Mouse (Mus musculus) c-Kit-positive CD71-positive TER-119-positive erythroid progenitor cells, embryonic 14.5 days (primary cell): ENCODE measurements around the gene Efs.

Experiments
- DNase-seq: peaks from one replicate; pipeline ENCODE4 v3.0.0-alpha.2; 2013; ENCODE audit warnings: low spot score

Efs gene

DNA sequence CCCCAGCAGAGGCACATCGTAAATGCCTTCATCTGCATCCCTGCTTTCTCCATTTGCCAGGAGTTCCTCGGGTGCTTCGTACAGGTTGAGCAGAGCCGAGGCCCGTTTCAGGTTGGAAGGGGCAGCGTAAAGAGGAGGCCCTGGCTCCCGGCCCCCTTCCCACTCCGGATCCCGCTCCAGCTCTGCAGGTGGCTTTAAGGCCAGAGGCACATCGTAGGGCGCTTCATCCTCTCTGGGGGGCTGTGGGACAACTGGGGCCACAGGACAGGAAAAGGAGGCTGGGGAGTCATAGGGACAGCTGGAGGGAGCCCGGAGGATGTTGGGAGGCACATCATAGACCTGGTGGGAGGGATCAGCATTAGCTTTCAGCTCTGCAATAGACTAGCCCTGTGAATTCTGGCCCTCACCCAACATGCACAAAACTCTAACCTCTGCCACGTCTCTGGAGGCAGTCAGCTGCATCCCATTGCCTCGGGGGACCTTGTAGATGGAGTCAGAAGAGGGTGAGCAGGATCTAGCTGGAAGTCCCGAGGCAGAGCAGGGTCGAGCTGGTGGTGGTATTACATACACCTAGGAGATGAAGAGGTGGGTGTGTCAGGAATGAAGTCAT is 5.7 kb downstream of the Efs start:
- no peak for DNase-seq

DNA sequence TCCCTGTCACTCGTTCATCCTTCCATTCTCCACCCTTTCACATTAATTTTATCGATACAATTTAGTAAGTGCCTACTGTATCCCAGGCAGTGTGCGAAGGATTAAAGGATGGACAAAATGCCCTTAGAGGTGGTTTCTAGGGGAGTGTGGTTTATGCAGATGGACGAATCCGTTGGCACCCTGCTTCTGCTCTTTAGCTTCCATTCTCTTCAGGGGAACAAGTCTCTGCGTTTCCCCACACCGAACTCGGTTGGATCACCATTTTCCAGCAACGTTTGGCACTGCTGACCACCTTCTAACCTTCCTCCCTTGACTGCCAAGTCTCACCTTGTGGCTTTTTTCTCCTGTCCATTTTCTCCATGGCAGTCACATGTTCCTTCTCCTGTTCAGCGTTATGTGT is 12.6 kb downstream of the Efs start:
- no peak for DNase-seq

DNA sequence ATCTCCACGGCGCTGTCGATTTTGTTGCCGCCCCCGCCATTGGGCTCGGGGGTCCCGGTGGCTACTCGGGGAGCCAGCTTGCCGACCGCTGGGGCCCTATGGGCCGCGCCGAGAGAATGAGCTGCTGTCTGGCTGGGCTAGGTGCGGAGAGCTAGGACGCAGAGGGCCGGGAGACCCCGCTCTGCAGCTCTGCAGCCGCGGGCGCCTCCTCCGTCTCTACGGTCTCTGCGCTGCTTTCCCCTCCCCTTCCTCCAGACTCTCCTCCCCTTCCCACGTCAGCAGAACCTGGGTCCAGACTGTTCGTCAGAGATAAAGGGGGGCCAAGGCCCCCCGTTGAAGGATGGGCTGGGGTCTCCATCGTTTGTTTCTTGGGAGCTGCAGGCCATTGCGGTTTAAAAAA is 13.0 kb downstream of the Efs start, which contains the start of gene Slc22a17:
Slc22a17 (minus strand) TSS at position 247 of the 400 bp plus-strand sequence.
- DNase-seq = no peak

DNA sequence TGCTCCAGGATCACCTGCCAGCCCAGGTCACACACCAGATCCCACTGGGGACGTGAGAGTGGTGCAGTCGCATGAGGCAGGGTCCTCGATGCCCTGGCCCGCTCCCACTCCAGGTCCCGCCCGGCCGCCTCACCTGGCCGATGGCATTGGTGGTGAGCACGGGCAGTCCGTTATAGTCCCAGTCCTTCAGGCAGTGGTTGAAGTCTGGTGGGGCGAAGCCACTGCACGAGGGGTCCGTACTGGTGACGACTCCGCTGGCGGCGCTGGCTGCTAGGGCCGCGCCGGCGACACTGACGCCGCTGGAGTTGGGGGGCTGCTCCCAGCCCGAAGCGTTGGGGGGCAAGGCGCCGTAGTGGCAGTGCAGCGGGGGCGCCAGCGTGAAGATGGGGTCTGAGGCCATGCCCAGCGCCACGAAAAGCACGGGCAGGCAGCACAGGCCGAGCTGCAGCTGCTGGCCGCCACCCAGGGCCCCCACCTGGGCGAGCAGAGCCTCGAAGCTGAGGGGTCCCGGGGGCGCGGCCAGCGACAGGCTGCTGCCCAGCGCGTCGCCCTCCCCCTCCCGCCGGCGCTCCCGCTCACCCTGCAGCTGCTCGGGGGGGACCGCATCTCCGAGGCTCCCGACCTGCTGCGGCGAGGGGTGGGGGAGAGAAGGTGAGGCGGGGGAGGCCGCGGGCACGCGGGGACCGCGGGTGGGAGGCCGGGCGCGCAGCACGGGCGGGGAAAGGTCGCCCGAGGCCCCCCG is 13.6 kb downstream of the Efs start:
- no peak for DNase-seq

DNA sequence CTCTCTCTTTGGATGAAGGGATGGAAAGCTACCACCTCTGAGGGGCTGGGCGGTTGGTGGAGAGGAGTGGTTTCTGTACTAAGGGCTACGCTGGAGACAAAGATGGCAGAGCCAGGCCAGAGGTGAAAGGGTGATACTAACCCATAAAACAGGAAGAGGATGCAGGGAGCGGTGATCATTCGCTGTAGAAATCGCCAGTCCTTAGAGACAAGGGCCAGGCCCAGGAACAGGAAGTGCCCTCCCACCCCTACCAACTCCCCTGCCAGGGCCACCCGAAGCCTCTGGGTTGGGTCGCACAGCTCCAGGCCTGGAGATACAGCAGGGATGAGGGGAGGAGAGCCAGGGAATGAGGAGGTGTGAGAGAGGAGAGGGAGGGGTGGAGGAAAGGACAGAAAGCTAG is 17.2 kb downstream of the Efs start:
- no peak for DNase-seq

DNA sequence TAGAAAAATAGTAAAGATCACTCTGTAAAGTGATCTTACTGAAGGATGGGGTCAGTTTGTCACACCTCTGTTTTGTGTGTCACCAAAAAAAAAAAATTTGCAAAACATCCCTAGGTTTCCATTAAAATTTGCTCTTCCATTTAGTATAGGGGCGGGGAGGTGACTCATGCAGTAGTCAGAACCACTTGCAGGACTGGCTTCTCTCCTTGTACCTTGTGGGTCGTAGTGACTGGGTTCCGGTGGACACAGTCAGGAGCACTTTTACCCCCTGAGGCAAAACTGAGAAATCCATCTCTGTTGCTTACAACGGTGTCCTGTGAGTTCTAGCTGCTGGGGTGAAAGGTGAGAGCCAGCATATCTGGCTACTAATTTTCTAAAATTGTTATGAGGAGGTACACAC is 22.3 kb downstream of the Efs start:
- no peak for DNase-seq

DNA sequence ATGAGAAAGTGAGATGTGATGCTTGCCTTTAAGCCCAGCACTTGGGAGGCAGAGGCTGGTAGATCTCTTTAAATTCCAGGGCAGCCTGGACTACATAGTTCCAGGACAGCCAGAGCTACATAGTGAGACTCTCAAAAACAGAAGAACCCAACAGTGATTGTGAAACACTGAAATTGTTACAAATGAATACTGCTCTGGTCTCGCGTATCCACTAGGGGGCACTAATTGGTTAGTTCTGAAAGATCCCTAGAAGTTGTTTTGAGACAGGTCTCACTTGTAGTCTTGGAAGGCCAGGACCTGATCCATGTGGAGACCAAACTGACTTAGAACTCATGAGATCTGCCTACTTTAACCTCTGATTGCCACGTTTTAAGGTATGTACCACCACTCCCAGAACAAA is 25.5 kb downstream of the Efs start:
- DNase-seq = peak; percentile 55

DNA sequence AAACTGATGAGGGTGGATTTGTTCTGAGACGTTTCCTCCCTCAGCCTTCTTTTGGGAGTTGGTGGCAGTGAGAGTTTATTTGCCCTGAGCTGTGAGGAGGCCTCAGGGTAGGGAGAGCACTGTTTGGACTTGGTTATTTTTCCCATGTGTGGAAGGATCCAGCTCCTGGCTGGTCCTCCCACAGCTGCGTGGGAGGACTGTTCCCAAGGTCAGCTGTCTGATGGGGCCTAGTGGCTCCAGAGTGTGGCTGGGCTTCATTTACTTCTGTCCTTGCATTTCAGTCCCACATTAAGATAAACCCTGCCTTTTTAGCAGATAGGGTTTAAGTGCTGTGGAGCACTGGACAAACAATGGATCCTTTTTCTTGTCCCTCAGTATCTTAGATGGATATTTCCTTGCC is 28.5 kb downstream of the Efs start:
- no peak for DNase-seq

DNA sequence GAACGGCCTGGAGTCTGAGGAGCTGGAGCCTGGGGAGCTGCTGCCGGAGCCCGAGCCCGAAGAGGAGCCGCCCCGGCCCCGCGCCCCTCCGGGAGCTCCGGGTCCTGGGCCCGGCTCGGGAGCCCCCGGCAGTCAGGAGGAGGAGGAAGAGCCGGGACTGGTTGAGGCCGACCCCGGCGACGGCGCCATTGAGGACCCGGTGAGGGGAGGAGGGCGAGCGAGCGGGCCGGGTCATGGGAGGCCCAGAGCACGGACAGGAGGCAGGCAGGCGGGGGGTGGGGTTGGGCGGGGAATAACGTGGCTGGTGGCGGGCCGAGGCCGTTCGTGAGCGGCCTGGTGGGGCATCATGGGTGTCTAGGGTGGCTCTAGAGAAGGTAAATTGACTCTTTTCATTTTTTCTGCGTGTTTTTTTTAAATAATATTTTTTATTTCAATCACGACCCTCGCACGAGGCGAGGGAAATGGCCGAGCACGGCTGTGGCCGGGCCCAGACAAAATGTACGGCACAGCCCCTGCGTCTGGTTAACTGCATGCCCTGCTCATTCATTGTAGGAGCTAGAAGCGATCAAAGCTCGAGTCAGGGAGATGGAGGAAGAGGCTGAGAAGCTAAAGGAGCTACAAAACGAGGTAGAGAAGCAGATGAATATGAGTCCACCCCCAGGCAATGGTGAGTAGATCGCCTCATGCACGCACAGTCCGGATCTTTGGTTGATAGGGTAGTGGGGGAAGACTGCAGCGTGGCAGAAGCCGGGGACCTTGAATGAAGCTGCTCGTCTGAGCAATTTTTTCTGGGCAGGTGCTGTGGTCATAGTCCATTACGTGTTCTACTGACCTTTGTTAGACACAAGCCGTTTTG is 31.4 kb downstream of the Efs start:
- DNase-seq = peak; percentile 46

DNA sequence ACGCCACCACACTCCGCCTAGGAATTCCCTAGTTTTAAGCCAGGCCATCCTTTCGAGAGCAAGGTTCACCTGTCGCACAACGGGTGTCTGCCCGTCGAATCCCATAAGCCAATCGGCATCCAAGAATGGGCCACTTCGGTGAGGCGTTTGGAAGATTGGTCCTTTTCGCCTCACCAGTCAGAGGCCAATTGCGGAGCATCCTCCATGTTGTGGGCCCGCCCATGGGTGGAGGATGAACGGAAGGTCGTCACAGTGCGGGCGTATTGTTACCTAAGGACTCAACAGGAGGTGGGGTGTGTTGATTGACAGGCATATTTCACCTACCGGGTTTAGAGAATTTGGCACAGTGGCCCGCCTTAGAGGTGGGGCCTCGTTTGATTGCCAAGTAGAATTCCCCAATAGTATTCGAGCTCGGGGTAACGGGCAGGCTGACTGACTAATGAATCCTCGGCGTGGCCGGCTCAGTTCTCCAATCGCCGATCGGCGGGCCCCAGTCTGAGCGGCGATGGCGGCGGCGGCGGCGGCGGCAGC is 32.2 kb downstream of the Efs start:
- DNase-seq = peak; percentile 100

DNA sequence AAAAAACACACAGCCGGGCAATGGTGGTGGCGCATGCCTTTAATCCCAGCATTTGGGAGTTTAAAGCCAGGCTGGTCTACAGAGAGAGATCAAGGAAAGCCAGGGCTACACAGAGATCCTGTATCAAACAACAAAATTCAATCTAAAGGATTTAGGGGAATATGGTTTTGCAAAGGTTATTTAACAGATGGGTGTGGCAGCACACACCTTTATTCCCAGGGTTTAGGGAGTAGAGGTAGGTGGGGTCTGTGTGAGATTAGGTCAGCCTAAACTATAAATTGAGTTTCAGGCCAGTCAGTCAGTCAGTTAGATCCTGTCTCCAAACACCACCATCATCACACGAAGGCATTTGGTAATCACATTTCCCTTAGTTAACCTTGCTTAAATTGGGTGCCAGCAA is 33.7 kb downstream of the Efs start, which contains the start of gene Pabpn1:
Pabpn1 (plus strand) TSS at position 301 of the 400 bp plus-strand sequence.
- DNase-seq = no peak

DNA sequence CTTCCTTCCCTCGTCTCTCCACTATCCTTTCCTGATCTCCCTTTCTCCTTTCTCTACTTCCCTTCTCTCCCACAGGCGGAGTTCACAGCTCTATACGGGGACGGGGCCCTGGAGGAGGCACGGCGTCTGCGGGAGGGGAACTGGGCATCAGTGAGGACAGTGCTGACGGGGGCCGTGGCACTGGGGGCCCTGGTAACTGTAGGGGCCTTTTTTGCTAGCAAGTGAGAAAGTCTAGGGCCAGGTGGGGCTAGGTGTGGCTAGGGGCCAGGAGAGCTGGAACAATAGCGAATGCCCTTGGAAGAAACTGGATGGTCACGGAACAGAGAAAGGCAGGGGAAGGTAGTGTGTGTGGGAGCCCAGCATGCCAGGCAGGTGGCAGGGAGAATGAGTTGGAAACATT is 40.6 kb downstream of the Efs start:
- no peak for DNase-seq

DNA sequence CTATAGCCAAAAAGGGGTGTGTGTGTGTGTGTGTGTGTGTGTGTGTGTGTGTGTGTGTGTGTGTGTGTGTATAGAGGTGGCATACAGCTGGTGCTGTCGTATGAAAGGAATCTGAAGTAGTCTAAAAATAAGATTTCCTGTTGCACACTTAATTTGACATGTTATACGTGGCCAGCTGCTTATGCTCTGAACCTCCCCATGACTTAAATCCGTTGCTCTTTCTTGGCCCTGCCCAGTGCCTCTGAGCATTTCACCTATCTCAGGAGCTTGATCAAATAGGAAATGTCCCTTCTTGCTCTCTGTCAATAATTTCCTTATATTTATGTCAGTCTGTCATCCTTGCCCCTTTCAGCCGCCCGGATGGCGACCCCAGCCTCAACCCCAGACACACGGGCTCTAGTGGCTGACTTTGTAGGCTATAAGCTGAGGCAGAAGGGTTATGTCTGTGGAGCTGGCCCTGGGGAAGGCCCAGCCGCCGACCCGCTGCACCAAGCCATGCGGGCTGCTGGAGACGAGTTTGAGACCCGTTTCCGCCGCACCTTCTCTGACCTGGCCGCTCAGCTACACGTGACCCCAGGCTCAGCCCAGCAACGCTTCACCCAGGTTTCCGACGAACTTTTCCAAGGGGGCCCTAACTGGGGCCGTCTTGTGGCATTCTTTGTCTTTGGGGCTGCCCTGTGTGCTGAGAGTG is 41.8 kb downstream of the Efs start:
- DNase-seq = no peak

DNA sequence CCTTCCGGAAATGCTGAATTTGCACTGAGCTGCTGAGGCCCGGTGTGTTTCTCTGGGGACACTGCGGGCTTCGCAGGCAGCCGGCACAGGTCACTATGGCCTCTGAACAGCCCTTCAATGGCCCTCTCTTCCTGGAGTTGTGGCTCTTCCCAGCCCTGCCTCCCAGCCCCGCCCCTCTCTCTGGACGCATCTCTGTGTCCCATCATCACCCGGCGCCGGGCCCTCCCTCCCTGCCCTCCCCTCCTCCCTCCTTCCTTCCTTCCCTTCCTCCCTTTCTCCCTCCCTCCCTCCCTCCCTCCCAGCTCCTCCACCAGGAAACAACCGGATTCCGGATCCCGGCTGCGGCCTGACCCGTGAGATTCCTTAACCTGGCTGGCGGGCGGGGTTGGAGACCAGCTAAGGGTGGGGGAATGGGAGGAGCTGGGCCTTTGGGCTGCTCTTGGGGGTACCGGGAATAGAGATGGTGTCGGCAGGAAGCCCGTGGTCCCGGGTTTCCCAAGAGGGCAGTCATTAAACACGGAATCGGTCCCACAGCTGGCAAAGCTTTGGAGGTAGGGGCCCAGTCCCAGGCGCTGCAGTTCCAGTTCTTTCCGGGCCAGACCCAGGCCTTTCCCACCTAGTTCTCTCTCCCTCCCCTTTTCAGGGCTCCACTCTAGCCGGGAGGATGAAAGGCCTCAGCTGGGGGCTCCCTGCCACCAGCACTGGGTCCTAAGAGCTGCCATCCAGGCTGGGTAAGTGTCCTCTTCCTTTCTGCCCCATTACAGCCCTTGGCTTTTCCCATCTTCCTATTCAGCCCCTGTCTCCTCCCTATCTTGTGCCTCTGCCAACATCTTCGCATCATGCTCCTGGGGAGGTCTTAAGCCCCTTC is 42.5 kb downstream of the Efs start, which contains the start of the genes Bcl2l2 and Gm20521:
Bcl2l2 (plus strand) TSS at position 224 of the 868 bp plus-strand sequence.
Gm20521 (plus strand) TSS at position 288 of the 868 bp plus-strand sequence.
- DNase-seq = peak; percentile 60

DNA sequence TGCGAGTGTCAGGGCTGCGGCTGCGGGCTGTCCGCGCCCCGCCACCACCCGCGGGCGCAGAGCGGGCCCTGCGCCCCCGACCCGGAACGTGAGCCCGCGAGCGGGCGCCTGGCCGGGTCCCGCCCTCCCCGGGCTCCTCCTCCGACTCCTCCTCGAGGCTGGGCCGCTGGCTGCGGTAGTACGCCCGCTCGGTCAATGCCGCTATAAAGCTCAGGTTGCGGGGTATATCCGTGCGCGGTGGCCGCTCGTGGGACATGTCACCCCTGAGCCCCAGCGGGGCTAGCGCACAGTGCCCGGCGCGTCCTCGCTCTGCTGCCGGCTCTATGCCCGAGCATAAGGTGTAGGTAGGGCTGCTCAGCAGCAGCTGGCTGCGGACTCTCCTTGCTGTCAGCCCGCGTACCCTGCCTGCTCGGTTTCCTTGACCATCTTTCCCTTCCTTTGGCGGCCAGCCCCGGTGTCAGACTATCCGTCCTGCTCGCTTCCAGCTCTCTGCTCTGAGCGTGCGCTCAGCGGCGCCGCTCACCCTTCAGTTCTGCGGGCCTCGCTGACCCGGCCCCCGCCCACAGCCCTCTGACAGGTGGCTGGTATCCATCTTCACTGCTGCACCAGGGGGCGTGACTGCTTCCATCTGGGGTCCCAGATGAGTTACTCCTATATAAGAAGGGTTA is 48.7 kb downstream of the Efs start, which contains the start of gene Ppp1r3e:
Ppp1r3e (minus strand) TSS at position 503 of the 668 bp plus-strand sequence.
- DNase-seq = peak; percentile 34

DNA sequence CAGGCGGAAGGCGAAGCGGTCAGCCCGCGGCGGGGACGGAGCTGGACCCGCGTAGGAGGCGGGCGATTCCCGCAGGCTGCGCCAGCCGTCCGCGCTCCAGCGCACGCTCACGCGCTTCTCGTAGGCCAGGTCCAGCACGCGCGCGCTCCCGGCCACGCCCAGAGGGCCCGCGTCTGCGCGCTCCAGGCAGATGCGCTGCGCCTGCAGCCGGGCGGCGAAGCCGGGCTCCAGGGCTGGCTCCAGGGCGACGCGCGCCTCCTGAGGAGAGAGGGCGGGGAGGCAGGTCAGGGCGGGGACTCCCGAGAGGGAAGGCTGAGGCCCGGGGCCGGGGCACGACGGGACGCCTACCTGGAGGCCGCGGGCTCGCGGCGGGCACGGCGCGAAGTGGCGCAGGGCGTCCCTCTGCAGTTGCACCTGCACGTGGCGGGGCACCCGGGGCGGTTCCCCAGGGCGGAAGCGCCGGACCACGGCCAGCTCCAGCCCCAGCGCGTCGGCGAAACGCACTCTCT is 49.3 kb downstream of the Efs start:
- DNase-seq = peak; percentile 78

DNA sequence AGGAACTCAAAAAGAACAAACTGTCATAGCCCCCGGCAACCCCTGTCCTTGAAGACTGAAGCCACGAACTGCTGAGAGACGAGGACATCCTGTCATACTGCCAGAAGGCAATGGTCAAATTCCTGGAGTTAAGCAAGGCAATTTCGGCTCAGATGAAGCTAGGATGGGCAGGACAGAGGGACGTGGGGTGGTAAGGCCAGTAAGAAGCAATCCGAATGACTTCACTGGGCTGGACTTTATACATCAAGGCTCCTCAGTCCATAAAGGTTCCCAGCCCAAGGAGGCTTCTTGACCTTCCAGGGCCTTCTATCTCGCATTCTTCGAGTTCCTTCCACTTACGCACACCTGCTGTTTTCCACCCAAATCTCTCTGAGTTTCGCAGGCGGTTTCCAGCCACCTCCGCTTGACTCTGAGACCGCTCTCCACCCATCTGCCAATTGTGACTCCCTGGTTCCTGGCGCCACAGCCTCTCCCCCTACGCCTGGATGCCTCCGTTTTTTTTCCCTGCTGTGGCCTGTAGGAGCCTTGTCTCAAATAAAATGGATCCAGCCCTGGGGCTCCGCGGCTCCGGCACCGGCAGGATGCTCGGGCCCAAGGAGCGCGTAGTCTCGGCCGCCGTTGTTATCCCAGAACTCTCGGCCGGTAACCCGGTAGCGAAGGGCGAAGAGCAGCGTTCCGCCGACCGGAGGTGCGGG is 49.9 kb downstream of the Efs start:
- DNase-seq = no peak

DNA sequence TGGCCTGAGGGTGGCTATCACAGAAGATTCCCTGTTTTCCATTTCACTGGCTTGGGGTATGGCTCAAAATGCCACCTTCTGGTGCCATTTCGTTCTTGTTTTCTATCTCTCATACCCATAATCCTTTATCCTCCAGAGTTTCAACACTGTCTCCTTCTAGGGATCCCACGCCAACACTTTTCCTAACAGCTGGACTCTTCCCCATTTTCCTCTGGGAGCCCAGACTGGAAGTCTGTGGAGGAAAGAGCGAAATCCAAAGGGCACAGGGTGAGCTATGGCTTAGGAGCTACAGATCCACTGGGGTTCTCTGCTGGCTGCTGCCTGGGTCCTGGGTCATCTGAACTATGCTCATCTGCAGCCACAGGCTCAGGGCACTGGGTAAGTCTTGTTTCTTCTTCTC is 51.8 kb downstream of the Efs start:
- no peak for DNase-seq

DNA sequence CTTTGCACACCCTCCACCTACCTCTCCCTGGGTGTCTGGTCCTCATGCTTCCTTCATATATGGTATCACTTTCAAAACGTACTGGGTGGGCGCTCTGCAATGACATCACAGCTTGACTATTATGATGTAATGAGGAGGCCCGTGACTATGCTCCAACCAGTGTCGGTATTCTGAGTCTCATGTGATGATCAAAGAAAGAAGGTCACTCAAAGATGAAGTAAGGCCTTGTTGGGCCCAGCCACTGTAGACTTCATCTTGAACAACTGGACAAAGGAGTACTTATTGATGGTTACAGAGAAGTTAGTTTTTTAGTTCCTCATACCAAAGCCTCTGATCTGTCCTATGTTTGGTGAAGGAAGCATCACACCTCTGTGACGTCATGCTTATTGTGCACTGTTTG is 55.1 kb downstream of the Efs start, which contains the start of gene Homez:
Homez (minus strand) TSS at position 101 of the 400 bp plus-strand sequence.
- DNase-seq = no peak
